Mouse (Mus musculus): ENCODE measurements at regions not wholly inside any gene's neighbourhood (a gene's known extent, or its start where the extent isn't known, plus 50 kb on each side); places are given as distances from the start of the nearest gene placed in this dataset.

DNA sequence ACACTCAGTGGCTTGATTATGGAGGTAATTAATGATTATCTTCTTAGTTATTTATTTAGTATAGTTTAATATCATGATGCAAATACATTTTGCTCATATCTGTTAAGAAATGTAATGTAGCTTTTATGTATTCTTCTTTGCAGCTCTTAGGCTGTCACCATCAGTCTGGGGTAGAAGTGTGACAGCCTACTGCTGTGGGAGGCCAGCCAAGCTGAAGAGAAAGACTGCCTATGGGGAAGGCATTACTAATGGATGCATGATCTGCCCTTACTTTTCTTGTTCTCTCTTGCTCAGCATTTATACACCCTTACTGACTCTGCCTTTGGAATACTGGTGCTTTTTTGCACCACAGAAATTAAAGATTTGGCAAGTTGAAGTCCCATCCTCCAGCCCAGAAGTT, 362.8 kb upstream of the Stxbp6 start:
- no peak for DNase-seq (ENCODE audit: low spot score)

DNA sequence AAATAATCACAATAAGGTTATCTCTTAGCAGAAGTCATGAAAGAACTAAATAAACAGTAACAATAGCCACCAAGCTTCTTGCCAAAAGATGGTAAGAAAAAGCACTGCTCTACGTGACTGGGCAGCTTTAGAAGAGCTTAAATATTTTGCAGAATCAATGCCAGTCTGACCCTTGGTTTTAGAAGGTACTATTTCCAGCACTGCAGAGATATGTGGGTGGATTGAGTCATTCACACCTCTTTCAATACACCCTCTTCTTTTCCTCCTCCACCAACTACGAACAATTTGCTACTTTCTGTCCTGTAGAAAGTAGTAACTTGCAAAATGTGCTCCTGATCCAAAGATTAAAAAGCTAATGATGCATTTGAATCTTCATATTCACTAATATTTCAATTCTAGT, 324.9 kb upstream of the Stxbp6 start:
- DNase-seq (ENCODE audit: low spot score), result no peak

DNA sequence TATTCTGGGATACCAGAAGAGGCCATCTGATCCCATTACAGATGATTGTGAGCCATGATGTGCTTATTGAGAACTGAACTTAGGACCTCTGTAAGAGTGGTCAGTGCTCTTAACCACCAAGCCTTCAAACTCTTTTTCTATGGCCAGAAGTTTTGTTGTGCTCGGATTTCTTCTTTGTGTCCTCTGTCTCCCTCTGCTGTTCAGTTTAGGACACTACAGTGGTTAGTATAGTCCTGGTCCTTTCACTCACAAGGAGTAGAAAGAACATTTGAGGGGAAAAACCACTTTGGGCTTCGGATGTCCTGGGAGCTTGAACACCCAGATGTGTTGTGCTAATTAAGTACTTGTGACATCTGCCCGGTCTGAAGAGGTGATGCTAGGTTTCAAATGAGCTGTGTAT, 310.4 kb upstream of the Stxbp6 start:
- DNase-seq (ENCODE audit: low spot score), result peak; percentile 51
